Mouse (Mus musculus): ENCODE measurements around the gene Il17f. TPM values are rescaled to one million over a fixed set of nuclear protein-coding genes. Genes with fewer than 3 reads are reported as not detected.
"Not testable (repeated sequence)": the region's sequence is repeated elsewhere in the genome, so short reads cannot be mapped to it uniquely, and the experiment has no call there.

Il17f gene
- total RNA-seq, 2 experiments from 2014 or later, result not detected

DNA sequence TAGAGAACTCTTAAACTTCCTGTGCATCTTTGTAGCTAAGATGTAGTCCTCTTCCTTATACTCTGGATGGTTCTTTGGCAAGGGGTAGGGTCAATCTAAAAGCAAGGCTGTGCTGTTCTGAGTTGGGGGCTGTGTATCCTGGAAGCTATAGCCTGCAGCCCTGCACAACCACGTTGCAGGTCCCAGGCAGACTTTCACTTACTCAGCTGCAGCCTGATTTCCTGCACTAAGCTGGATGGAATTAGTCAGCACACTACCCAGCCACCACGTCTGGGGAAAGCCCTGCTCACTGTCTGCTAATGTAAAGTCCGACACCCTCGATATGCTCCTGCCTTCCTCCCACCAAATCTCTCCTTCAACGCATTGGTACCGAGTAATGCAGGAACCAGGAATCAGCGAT, 997 bp upstream of the Il17f start:
- no peak for DNase-seq
- intact Hi-C loops (cut with DNase I), result no loop called here

DNA sequence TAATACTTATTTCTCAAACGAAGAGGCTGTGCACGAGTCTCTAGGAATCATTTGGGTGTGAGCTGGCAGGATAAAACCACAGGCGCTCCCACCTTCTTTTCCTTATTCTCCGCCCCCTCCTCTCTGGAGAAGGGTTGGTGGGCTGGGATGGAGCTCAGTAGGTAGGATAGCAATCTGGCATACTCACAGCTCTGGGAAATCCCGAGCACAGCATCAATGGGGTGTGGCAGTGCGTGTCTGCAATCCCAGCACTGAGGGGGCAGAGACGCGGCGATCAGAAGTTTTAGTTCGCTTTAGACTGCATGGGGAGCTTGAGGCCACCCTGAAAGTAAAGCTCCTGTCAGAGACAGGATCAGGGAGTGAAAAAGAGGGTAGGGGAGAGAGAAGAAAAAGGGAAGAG, 2.0 kb downstream of the Il17f start:
- intact Hi-C loops (cut with DNase I), result no loop called here
- no peak for DNase-seq

DNA sequence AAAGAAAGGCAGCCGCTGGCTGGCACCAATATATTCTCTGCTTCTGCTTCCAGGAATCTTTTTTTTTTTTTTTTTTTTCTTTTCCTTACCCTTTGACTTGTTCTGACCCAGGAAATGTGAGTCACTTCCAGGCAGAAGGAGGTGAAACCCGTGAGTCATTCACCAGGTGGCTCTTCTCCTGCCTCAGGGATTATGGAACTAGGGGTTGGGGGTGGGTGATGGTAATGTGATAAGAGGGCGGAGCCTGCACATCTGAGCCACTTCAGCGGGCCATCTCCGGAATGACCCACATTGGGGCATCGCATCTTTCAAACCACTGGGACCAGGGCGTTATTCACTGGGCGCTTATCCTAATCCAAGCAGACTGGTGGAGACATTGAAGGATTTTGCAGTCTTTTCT, 3.4 kb downstream of the Il17f start:
- intact Hi-C loops (cut with DNase I), result no loop called here
- no peak for DNase-seq

DNA sequence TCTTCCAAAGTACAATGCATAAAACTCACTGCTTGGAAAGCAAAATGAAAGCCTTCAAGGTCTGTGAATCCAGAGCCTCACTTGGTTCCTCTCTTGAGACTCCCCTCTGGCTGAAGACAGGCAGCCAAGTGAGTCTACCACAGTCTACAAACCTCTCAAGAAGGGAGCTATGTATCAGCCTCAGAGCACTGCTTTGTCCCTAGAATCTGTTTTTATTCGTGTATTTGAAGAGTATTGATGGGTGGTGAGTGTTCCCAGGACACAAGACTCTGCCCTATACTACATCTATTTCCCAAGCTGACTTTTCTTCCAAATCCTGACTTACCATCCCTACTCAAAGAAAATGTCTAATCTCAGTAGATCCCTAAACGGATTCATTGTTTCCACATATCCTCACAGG, 12.1 kb downstream of the Il17f start:
- intact Hi-C loops (cut with DNase I), result no loop called here
- no peak for DNase-seq

DNA sequence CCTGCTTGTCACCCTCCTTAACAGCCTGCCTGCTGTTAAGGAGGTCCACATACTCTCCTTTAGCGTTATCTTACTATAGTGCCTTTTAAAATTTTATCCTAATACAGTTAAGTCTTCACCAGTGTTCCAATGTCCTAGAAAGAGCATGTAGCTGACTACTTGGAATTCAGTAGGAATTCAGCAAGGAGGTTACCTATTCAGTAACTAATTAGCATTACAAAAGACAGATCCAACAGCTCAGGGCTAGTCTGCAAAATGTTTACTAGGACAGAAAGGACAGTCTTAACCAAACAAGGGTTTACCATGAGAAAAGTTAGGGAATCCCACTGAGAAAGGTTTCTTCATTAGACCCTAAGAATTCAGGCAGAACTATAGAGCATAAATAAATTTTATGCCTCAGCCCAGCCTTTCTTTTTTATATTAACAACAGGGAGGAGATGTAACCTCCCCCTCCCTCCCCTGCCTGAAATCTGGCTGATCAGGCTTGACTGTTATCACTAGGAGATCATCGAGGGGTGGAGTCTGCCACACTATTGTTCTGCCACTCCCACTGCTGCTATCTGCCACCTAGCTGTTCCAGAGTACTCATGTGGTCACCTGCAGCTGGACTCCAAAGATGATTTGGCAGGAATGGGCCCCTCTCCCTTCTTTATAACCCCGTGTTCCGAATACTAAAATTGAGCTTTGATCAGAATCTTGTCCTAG, 16.2 kb downstream of the Il17f start:
- intact Hi-C loops (cut with DNase I); DNase-seq: not testable (repeated sequence)

DNA sequence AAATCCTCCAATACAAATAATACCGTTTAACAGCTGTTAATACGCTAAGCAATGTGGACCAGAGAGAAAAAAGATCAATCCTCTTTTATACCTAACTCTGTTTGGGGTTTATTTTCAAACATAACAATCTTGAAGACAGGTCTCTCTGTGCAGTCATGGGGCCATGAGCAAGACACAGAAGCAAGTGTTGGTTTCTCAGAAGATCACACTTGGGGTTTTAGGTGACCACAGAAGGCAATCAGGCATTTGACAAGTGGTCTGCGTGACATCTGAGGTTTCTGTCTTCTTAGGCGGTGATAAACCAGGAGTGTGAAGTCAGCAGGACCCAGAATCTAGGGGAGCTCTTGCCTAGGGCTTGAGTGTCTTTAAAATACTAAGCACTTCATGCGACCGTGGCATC, 23.9 kb downstream of the Il17f start:
- intact Hi-C loops (cut with DNase I), result no loop called here
- no peak for DNase-seq

DNA sequence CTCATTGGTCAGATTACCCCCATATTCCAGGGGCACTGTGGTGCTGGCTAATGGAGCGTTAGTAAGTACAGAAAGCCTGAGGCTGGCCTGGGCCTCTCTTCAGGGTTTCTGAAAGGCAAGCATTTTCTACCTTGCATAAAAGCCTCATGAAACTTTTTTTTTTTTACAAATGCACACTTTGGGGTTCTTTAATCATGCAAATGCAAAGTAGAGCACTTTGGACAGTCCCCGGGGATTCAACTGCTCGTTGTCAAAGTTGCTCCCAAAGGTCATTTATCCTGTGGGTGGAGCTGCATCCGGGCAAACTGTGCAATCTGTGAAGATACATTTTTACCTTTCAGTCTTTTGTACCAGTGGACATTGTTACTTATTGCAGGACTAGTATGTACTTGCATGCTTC, 29.0 kb downstream of the Il17f start:
- intact Hi-C loops (cut with DNase I), result no loop called here
- no peak for DNase-seq

DNA sequence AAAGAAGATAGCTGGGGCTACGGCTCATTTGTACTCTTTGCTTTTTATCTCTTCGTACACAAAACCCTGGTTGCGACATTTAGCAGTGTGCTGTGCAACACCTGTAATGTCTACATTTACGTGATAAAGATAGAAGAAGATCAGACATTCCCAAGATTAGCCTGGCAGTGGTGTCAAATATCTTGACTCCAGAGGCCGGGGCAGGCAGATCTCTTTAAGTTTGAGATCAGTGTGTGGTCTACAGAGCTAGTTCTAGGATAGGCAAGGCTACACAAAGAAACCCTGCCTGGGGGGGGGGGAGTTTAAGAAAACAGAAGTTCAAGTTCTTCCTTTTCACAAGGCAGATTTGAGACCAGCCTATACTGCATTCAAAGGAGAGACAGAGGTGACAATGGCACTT, 30.1 kb downstream of the Il17f start:
- intact Hi-C loops (cut with DNase I), result no loop called here
- no peak for DNase-seq

DNA sequence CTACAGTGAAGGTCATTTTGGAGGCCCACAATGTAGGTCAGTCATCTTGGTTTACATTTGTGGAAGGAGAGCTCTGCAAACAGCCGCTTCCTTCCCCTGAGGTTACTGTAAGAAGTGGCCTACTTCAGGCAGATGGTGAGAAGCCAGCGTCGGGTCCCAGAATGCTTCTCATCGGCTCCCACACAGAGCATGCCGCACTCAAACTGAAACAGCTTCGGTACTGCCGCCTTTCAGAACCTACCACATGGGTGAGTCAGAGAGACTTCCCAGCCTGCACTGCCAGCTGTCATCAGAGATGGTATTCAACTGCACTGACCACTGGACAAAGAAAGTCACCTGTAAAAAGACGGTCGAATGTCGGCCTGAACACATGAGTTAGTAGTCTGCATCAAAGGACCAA, 30.6 kb downstream of the Il17f start:
- intact Hi-C loops (cut with DNase I), result no loop called here
- no peak for DNase-seq

DNA sequence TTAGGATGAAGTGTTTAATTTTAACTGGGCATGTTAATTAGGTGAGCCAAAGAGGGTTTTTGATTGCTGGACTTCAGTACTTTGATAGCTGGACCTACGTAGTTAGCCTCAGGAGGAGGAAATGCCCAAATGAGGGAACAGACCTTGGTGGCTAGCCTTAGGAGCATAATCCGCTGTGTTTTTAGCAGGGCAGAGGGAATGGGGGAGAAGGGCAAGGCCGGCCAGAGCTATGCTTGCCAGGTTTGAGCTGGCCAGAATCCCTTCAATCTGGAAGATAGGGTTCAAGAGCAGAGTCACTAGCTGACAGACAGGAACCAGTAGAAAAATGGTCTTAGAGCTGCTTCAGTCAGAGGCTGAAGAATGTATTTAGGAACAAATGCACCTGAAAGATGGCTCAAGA, 32.8 kb downstream of the Il17f start:
- DNase-seq, result no peak
- intact Hi-C loops (cut with DNase I), result no loop called here

DNA sequence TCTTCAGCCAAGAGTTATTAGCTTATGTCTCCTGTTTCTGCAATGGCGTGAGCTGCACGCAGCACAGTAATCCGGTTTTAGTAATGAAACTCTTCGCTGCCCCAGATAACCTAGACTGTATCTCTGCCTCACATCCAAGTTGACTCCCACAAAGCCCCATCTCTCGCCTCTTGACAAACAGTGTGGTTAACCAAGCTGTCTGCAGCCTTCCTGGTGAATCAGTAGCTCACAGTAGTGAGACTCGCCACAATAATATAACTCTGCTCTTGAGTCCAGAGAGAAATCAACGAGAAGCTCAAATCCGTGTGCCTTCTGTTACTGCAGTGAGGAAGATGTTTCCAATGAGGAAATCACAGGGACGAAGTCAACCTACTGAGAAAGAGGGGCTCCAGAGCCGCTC, 36.0 kb downstream of the Il17f start:
- intact Hi-C loops (cut with DNase I), result no loop called here
- no peak for DNase-seq

DNA sequence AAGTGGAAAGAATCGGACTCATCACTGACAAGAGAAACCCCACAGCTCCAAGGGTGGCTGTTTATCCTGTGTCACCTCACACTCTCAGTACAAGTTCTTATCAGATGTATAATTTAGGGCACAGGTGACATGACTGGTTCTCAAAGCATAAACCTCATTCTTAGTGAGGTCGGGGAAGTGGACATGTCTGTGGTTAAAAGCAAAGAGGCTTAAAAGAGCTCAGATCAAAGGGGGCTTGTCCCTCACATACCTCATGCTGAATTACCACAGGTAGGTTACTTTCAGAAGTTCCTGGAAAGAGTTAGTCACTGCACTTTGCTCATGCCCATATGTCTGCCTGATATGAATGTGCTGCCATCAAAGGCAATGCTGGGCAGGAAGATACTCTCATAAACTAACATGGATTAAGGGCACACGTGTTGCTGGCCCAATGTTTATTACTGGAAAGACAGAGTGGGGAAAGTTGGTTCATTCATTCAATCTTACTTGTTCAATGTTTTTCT, 49.9 kb downstream of the Il17f start:
- DNase-seq, result no peak
- intact Hi-C loops (cut with DNase I), result no loop called here

DNA sequence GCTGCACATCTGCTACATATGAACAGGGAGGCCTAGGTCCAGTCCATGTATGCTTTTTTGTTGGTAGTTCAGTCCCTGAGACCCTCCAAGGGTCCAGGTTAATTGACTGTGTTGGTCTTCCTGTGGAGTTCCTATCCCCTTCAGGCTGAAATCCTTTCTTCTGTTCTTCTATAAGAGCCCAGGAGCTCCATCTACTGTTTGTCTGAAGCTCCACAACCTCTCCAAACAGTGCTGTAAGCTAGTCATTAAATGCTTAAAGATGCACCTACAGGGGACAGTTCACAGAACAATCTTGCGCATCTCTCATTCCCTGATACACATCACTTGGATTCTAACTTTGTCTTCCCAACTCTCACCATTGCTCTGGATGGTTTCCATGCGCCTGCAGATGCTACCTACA, 51.9 kb downstream of the Il17f start:
- intact Hi-C loops (cut with DNase I), result loop anchor here (10.0 kb wide), 1 partner anchor 124 kb away; the partner anchor contains the start of gene Pkhd1
- no peak for DNase-seq

DNA sequence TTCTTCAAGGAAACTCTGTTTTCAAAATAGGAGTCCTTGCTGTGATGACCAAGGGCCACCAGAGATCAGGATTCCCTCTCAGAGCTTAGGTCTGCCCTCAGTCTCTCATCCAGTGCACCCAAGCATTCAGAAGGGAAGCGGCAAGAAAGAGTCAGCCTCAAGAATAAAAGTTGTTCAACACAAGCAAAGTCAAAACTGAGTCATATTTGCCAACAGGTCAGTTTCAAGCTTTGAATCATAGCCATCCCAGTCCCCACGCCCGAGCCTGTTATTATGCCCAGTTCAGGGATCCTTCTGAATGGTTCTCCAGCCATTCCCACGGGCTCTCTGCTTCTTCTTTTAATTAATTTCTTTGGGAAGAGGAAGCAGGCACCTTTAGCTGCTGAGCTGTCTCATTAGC, 53.8 kb downstream of the Il17f start:
- no peak for DNase-seq
- intact Hi-C loops (cut with DNase I), result loop anchor here (10.0 kb wide), 1 partner anchor 122 kb away; the partner anchor contains the start of gene Pkhd1

DNA sequence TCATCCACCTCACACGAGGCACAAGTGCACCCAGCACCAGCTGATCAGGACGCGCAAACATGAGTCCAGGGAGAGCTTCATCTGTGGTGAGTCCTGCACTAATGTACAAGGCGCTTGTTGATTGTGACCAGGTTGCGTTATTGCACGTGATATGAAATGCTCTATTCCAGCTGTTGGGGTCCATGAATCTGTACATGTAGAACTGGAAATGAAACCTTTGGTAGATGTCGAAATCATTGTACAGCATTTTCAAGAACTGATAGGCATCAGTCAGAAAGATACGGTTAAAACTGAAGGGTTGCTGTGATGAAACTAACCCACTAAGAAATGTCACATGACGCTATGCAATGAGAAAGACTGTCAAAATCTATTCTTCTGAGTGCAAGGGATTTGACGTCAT, 59.5 kb downstream of the Il17f start, which contains the start of gene Il17a:
Gene Il17a, plus strand, starts transcription at position 3 of the 400 bp plus-strand sequence.
- intact Hi-C loops (cut with DNase I), result loop anchor here (10.0 kb wide), 1 partner anchor 116 kb away; the partner anchor contains the start of gene Pkhd1
- no peak for DNase-seq

Other genes with a start within 250 kb of the Il17f start
- not detected for gene Pkhd1, start 172.6 kb downstream of the Il17f start, total RNA-seq (2021)
- not detected for gene Il17a, start 59.7 kb downstream of the Il17f start, total RNA-seq (2021)
- gene Mcm3, start 29.7 kb upstream of the Il17f start, total RNA-seq (2021), result 10 to 100 TPM in 1 of 2 experiments, 1 to 10 TPM in 1; 6.6 to 11.4 TPM
- 1 to 10 TPM; 2.4 to 3.6 TPM for gene Paqr8, start 100.0 kb upstream of the Il17f start, total RNA-seq (2021)
- 1 to 10 TPM in 1 of 2 experiments, under 1 TPM in 1; 0.71 to 1.6 TPM for gene Efhc1, start 161.0 kb upstream of the Il17f start, total RNA-seq (2021)

All from heart, postnatal 14 days (tissue).